Mouse (Mus musculus) inflammation-experienced regulatory T-cells, adult 16 weeks (primary cell): Measurements from ENCODE around the gene Txndc8. TPM values are rescaled to one million over a fixed set of nuclear protein-coding genes. Genes with fewer than 3 reads are reported as not detected.

Experiments used
- polyA plus RNA-seq: library from polyadenylated mRNA; unstranded; fragments of 100-300 nt; shearing (Covaris generic); gene quantifications from one replicate; pipeline ENCODE4 v1.2.1, GENCODE M21; 2017

The Txndc8 gene
- polyA plus RNA-seq: not detected

GRCm38 (mm10) chr4:58009024-58009423, at the start of gene Txndc8:
TSS of gene Txndc8 (minus strand) at chr4:58009124.

GRCm38 (mm10) chr4:57956029-57956960, 52.6 kb downstream of the Txndc8 start, which contains the start of gene Txn1:
TSS of gene Txn1 (minus strand) at chr4:57956411.

Other genes with a start within 250 kb of the Txndc8 start
- 18.0 TPM for gene D630039A03Rik, start 92.8 kb downstream of the Txndc8 start, polyA plus RNA-seq
- gene Txn1, start 52.7 kb downstream of the Txndc8 start, polyA plus RNA-seq: 168 TPM
- gene Svep1, start 197.7 kb upstream of the Txndc8 start, polyA plus RNA-seq: not detected